Mouse (Mus musculus) cerebellum, adult 2 months (tissue): Measurements from ENCODE around the gene Uncx. TPM values are rescaled to one million over a fixed set of nuclear protein-coding genes. Genes with fewer than 3 reads are reported as not detected.

Experiments used
- DNase-seq, 2 experiments: peaks; one replicate each; pipeline ENCODE4 v3.0.0; 2021
- H3K27ac ChIP-seq: fragments of 200-500 bp; 2 replicates; pipeline ENCODE4 v1.5.1; 2012; ENCODE audit warnings: low read length, control low read depth, inconsistent platforms; ENCODE audit not compliant: insufficient read depth
- H3K27me3 ChIP-seq: fragments of 200-500 bp; 2 replicates; pipeline ENCODE4 v1.6.1; 2012; ENCODE audit warnings: inconsistent platforms, mild to moderate bottlenecking, low read length, moderate library complexity; ENCODE audit not compliant: control insufficient read depth, insufficient read depth
- H3K4me1 ChIP-seq: fragments of 200-500 bp; 2 replicates; pipeline ENCODE4 v1.6.1; 2011; ENCODE audit warnings: low read length; ENCODE audit not compliant: control insufficient read depth, insufficient read depth
- H3K4me3 ChIP-seq: fragments of 200-500 bp; replicated peaks from 2 replicates; pipeline ENCODE3; 2011; ENCODE audit warnings: mild to moderate bottlenecking, low read depth, low read length, control low read depth; ENCODE audit not compliant: insufficient read depth
- CTCF ChIP-seq: fragments of 200-500 bp; IDR thresholded peaks from 2 replicates; pipeline ENCODE4 v1.5.1; 2011; ENCODE audit warnings: low read depth, mild to moderate bottlenecking, control low read depth, low read length, moderate library complexity, borderline replicate concordance; ENCODE audit not compliant: insufficient read depth
- POLR2A ChIP-seq: fragments of 200-500 bp; IDR thresholded peaks from 2 replicates; pipeline ENCODE4 v1.6.1; 2011; ENCODE audit warnings: low read length, control low read depth, borderline replicate concordance; ENCODE audit not compliant: insufficient read depth
- WGBS: fragments of 180-500 bp; shearing (Covaris S2); methylation state at CpG from one replicate; pipeline ENCODE4 v1.1.7; 2018; 5-methylcytosine and 5-hydroxymethylcytosine counted together
- polyA plus RNA-seq: library from polyadenylated mRNA; depleted of rRNA; stranded (reverse); fragments of >200 nt; gene quantifications from 2 replicates; pipeline ENCODE4 v1.2.3, GENCODE M21; 2012

Gene Uncx
- polyA plus RNA-seq, 1 experiment, result 38.1 TPM

- TF ChIP-seq CTCF, result no peak
- no peak for TF ChIP-seq POLR2A
- WGBS, result under 1% methylated on average over 7 of the region's 7 CpGs
- Histone ChIP-seq H3K4me1 (peaks cover 3% of the 10 kb centered on the region; the same call in 1 of the 2 replicates), H3K4me3 (peak overlapping the region; percentile 60), H3K27ac (no peak overlapping the region; the same call in 1 of the 2 replicates), H3K27me3 (no peaks in the 10 kb centered on the region; the same call in 1 of the 2 replicates)
- peak in 1 of 2 experiments; percentile 48 for DNase-seq
Measured at GRCm38 (mm10) chr5:139545221-139545620, 1.9 kb downstream of the Uncx start.

- Histone ChIP-seq H3K27me3 (no peaks in the 10 kb centered on the region; the same call in 1 of the 2 replicates), H3K4me1 (peaks cover 3% of the 10 kb centered on the region; the same call in 1 of the 2 replicates), H3K4me3 (peak overlapping the region; percentile 87), H3K27ac (peak overlapping the region; percentile 99)
- WGBS, result under 1% methylated on average over 9 of the region's 9 CpGs
- no peak for TF ChIP-seq CTCF
- peak; percentile 50 to 69 for DNase-seq
Measured at GRCm38 (mm10) chr5:139545673-139546335, 2.5 kb downstream of the Uncx start.

DNA sequence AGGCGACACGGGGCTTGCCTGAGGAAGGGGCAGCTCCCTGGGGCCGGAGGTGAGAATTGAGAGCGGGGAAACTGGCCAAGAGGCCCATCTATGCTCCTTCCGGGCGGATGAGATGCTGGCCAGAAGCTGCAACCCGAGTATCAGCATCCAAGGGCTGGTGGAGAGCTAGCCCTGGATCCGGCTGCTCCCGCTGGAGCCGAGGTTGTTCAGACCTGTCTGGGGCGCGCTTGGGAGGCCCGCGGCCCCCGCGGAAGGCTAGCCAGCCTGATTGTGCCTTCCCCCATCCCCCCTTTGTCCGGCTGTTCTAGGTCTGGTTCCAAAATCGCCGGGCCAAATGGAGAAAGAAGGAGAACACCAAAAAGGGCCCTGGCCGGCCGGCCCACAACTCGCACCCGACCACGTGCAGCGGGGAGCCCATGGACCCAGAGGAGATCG, 3.1 kb downstream of the Uncx start:
- Histone ChIP-seq H3K27ac (peak overlapping the region; percentile 99), H3K4me1 (peaks cover 3% of the 10 kb centered on the region; the same call in 1 of the 2 replicates), H3K27me3 (no peaks in the 10 kb centered on the region), H3K4me3 (peak overlapping the region; percentile 87)
- TF ChIP-seq CTCF, result no peak
- TF ChIP-seq POLR2A, result no peak
- WGBS, result 1% methylated on average over 26 of the region's 26 CpGs
- DNase-seq, result peak in 1 of 2 experiments; percentile 78

- no peaks in the 10 kb centered on the region for H3K27me3 ChIP-seq
- under 1% methylated on average over 68 of the region's 68 CpGs for WGBS
- H3K4me1 ChIP-seq, result peaks cover 3% of the 10 kb centered on the region; the same call in 1 of the 2 replicates
- peak overlapping the region; percentile 87 for H3K4me3 ChIP-seq
- no peak for TF ChIP-seq CTCF
- no peak for TF ChIP-seq POLR2A
- DNase-seq, result peak; percentile 67 to 88
- H3K27ac ChIP-seq, result peak overlapping the region; percentile 99
Measured at GRCm38 (mm10) chr5:139546771-139547420, 3.6 kb downstream of the Uncx start.

DNA sequence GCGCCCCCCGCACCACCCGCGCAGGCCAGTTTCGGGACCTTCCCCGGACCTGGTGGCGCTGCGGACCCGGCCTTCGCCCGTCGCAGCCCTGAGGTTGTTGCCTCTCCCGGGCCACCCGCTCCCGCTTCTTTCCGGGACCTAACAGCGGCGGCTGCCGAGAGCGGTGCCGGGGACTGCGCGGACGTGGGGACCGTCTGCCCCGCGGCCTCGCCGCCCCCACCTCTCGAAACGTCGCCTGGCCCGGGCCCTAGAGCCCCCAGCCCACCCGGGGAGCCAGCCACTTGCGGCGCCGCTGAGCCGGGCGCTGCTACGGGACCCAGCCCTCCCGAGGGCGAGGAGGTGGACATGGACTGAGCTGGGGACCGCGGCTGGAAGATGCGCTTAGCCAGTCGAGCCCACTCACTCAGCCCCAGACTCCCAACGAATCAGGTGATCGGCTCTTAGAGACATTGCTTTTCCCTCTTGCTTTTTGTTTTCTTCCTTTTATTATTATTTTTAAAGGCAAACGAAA, 4.2 kb downstream of the Uncx start:
- under 1% methylated on average over 46 of the region's 49 CpGs for WGBS
- Histone ChIP-seq H3K27me3 (no peaks in the 10 kb centered on the region), H3K4me3 (peak overlapping the region; percentile 87), H3K27ac (peak overlapping the region; percentile 99), H3K4me1 (peaks cover 6% of the 10 kb centered on the region)
- TF ChIP-seq POLR2A, result no peak
- no peak for TF ChIP-seq CTCF
- peak; percentile 67 to 86 for DNase-seq

- Histone ChIP-seq H3K4me3 (no peak overlapping the region), H3K4me1 (peaks cover 10% of the 10 kb centered on the region), H3K27me3 (no peaks in the 10 kb centered on the region), H3K27ac (no peak overlapping the region)
- DNase-seq, result peak in 1 of 2 experiments; percentile 44
- TF ChIP-seq POLR2A (no peak), CTCF (no peak)
- 44% methylated on average over 29 of the region's 29 CpGs for WGBS
Measured at GRCm38 (mm10) chr5:139553446-139554273, 10.4 kb downstream of the Uncx start.

DNA sequence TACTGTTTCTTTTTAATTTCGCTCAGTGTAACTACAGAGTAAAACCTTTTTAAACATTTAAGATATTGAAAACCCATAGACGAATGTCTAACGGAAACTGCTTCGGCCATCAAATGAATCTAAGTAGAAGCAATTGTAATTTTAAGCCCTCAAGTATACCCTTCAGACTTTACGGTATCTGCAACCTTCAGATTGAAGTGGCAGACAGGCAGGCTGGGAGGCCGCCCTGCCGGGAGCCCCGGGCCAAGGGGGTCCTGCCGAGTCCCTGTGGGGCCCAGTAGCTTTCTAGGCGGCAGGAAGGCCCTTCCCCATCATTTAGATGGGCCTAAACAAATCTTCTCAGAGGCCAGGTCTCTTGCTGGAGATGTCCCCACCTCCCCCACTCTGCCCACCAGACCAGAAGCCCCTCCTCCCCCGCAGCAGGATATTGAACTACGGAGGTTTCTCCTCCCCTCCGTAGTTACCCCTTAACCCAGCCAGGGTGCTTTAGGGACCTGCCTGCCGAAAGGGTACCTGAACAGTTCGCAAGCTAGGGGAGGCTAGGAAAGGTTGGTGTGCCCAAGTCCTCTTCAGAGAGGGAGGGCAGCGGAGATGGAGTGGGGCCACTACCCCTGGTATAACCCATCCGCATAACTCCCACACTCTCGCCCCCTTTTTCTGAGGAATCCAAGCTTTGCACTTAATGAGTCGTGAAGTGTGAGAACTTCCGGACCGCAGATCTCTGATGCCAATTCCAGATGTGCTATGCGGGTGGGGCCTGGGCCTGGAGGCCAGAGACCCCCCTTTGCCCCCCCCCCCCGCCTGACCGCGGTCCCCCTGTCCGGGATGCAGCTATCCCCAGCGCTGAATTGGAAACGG, 11.4 kb downstream of the Uncx start:
- TF ChIP-seq CTCF (no peak), POLR2A (no peak)
- no peaks in the 10 kb centered on the region for H3K27me3 ChIP-seq

More for the DNA sequence above, 11.4 kb downstream of the Uncx start:
- H3K27ac ChIP-seq, result no peak overlapping the region
- no peak for DNase-seq
- H3K4me3 ChIP-seq, result no peak overlapping the region
- H3K4me1 ChIP-seq, result peaks cover 12% of the 10 kb centered on the region
- 59% methylated on average over 28 of the region's 28 CpGs for WGBS
